In genomic region chr1:45881228-45881832, GRCm38 (mm10) we compare ENCODE assay signal across 1 mouse cellular context.
TF ChIP-seq lines count a peak whose summit lies in the region.

No protein-coding gene starts in this region.

TF ChIP-seq in MEL, 35 proteins besides CTCF, POLR2A, EP300 and RAD21 (continued from another document):
- peak; percentile 75 for TF ChIP-seq GATA1 (IDR thresholded peaks at IDR 0.05; ENCODE audit: low read depth, low read length)
- TF ChIP-seq HCFC1 (IDR thresholded peaks at IDR 0.05; ENCODE audit: low read depth, low read length) = no peak
- no peak for TF ChIP-seq MEF2A (IDR thresholded peaks at IDR 0.05; ENCODE audit: extremely low read depth, insufficient replicate concordance, low read depth, low read length, poor library complexity, severe bottlenecking)
- TF ChIP-seq ZMIZ1 (IDR thresholded peaks at IDR 0.05; ENCODE audit: low read depth, low read length) = no peak
- TF ChIP-seq TAL1 (IDR thresholded peaks at IDR 0.05; ENCODE audit: low read length) = no peak
- no peak for TF ChIP-seq SIN3A (IDR thresholded peaks at IDR 0.05; ENCODE audit: low read length)
- no peak for TF ChIP-seq POLR2AphosphoS5 (IDR thresholded peaks at IDR 0.05; ENCODE audit: borderline replicate concordance, low read depth, low read length)
- TF ChIP-seq JUND (IDR thresholded peaks at IDR 0.05; ENCODE audit: low read depth, low read length) = no peak
- TF ChIP-seq E2F4 (IDR thresholded peaks at IDR 0.05; ENCODE audit: borderline replicate concordance, low read depth, low read length) = no peak
